Mouse (Mus musculus): ENCODE results near the gene H2-Q1. TPM values are rescaled to one million over a fixed set of nuclear protein-coding genes. Genes with fewer than 3 reads are reported as not detected.
A peak's percentile ranks its signal among the peaks of the same experiment; 100 is the strongest.

The H2-Q1 gene
- not detected in 2 replicates for polyA plus RNA-seq (2015; fragmentation: Nextera tagmentation; extraction: Ambion mirVana)

DNA sequence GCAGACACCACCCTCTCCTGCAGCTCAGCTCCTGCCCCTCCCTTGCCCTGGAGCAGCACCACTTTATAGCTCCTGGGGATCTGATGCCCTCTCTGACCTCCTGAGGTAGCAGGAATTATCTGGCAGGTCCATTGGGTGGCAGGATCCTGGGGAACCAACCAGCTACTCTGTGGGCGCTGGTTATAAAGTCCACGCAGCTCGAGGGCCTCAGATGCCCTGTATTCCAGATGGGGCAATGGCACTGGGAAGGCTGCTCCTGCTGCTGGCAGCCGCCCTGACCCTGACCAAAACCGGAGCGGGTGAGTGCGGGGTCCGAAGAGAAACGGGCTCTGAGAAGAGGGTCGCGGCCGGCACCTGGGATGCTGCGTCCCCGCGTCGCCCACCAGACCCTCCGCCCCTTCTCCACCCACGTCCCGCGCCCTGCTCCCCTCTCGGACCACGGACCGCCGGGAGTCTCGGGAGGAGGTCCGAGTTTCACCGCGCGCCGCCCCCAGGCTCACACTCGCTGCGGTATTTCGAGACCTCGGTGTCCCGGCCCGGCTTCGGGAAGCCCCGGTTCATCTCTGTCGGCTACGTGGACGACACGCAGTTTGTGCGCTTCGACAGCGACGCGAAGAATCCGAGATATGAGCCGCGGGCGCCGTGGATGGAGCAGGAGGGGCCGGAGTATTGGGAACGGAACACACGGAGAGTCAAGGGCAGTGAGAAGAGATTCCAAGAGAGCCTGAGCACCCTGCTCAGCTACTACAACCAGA lies at the start of gene H2-Q1:
H2-Q1 (plus strand) TSS at position 79 of the 755 bp plus-strand sequence.
- peak within 1 kb of the TSS; percentile 60 for H3K4me2 ChIP-seq (ENCODE audit: low read length)
- peak within 1 kb of the TSS; percentile 28 for H3K4me3 ChIP-seq (replicated peaks; ENCODE audit: low read depth, low read length)
- 0 out of 2 replicates have a peak within 1 kb of the TSS, but pooled peaks have one; percentile 8 for H3K9ac ChIP-seq (ENCODE audit: low read depth, low read length)
- H3K36me3 ChIP-seq (ENCODE audit: insufficient read depth, low read length): no peaks in the 10 kb centered on the region
- H3K9me3 ChIP-seq (replicated peaks; ENCODE audit: low read length): no peaks in the 10 kb centered on the region
- H3K27me3 ChIP-seq (ENCODE audit: insufficient read depth, low read length): peaks cover 12% of the 10 kb centered on the region
- no peak for TF ChIP-seq CTCF (IDR thresholded peaks at IDR 0.05; ENCODE audit: low read depth)
- ATAC-seq (replicated peaks; ENCODE audit: low FRiP score, low read depth): no peak
- DNase-seq (ENCODE audit: low spot score): no peak
- 1% methylated on average over 54 of the region's 55 CpGs for WGBS
- peaks cover 4% of the 10 kb centered on the region; the same call in 1 of the 2 replicates for H3K4me1 ChIP-seq (replicated peaks; ENCODE audit: insufficient read depth, low read length)
- no peak within 1 kb of the TSS for H3K27ac ChIP-seq

DNA sequence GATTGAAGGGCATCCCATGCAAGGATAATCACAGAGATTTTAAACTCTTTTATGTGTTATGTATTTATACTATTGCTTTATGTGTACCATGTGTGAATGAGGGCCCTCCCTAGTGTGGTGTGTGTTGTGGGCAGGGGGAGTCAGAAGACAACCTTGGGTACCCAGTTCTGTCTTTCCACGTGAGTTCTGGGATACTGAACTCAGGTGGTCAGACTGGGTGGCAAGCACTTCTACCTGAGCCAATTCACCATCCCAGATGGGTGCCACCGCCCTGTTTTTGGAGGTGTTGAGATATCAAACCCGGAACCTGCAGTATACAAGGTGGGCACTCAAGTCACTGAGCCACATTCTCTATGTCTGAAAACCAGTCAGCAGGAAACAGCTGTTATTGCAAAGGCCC lies 48.0 kb upstream of the H2-Q1 start:
- no peak overlapping the region for H3K9ac ChIP-seq (ENCODE audit: low read depth, low read length)
- no peak overlapping the region for H3K27ac ChIP-seq
- no peak overlapping the region for H3K4me2 ChIP-seq (ENCODE audit: low read length)
- no peak for DNase-seq (ENCODE audit: low spot score)
- H3K4me1 ChIP-seq (replicated peaks; ENCODE audit: insufficient read depth, low read length): no peaks in the 10 kb centered on the region
- 71% methylated on average over 3 of the region's 3 CpGs for WGBS
- TF ChIP-seq CTCF (IDR thresholded peaks at IDR 0.05; ENCODE audit: low read depth): no peak
- no peaks in the 10 kb centered on the region for H3K36me3 ChIP-seq (ENCODE audit: insufficient read depth, low read length)
- H3K4me3 ChIP-seq (replicated peaks; ENCODE audit: low read depth, low read length): no peak overlapping the region
- H3K9me3 ChIP-seq (replicated peaks; ENCODE audit: low read length): no peaks in the 10 kb centered on the region
- ATAC-seq (replicated peaks; ENCODE audit: low FRiP score, low read depth): no peak
- H3K27me3 ChIP-seq (ENCODE audit: insufficient read depth, low read length): no peaks in the 10 kb centered on the region; the same call in 1 of the 2 replicates

DNA sequence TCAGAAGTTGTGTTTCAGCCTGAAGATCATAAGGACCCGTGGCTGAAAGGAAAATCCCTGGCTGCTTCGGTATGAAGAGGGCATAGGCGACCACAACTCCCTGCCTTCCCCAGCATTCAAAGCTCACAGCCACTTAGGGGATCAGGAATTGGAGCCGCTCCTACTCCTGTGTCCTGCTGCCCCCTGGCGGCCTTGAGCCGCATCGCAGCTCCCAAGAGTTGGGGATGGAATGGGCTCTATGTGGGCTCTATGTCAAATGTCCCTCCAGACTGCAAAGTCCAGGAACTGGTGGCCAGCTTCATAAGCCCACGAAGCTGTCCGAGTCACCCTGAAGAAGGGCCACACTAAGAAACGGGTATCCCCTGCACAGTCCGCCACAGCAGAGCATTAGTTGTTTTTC lies 45.4 kb upstream of the H2-Q1 start:
- H3K36me3 ChIP-seq (ENCODE audit: insufficient read depth, low read length): no peaks in the 10 kb centered on the region
- H3K4me1 ChIP-seq (replicated peaks; ENCODE audit: insufficient read depth, low read length): no peaks in the 10 kb centered on the region
- H3K4me3 ChIP-seq (replicated peaks; ENCODE audit: low read depth, low read length): no peak overlapping the region
- H3K9me3 ChIP-seq (replicated peaks; ENCODE audit: low read length): no peaks in the 10 kb centered on the region
- WGBS: 5% methylated on average over 11 of the region's 11 CpGs
- no peak overlapping the region for H3K27ac ChIP-seq
- peak; percentile 72; the same call in 1 of the 2 replicates for ATAC-seq (replicated peaks; ENCODE audit: low FRiP score, low read depth)
- no peak overlapping the region for H3K4me2 ChIP-seq (ENCODE audit: low read length)
- TF ChIP-seq CTCF (IDR thresholded peaks at IDR 0.05; ENCODE audit: low read depth): peak; percentile 94
- no peak overlapping the region for H3K9ac ChIP-seq (ENCODE audit: low read depth, low read length)
- peak; percentile 88 for DNase-seq (ENCODE audit: low spot score)
- H3K27me3 ChIP-seq (ENCODE audit: insufficient read depth, low read length): no peaks in the 10 kb centered on the region; the same call in 1 of the 2 replicates

DNA sequence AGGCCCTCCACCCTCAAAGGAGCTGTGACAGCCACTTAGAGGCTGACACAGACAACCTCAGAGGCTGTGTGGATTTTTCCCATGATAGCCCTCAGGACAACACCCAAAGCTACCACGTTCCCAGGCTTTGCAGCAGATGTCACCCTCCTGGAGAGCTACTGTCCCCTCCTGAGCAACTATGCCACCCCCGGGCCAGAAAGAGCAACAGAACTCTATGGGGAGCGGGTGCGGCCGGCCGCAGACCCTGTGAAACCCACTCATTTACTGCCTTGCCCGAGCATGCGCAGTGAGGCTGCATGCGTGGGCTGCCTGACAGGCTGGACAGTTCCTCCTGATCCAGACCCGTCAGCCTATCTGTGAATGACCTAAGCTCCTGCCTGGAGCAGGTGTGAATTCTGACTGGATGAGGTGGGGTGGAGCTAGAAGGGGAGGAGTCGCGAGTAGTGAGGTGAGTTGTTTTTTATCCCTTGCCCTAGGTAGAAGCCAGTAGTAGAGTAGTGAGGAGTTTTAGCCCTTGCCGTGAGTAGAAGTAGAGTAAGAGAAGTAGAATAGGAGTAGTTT lies 43.8 kb upstream of the H2-Q1 start:
- Histone ChIP-seq H3K27ac (no peak overlapping the region), H3K4me2 (ENCODE audit: low read length) (no peak overlapping the region), H3K27me3 (ENCODE audit: insufficient read depth, low read length) (no peaks in the 10 kb centered on the region; the same call in 1 of the 2 replicates), H3K9ac (ENCODE audit: low read depth, low read length) (no peak overlapping the region), H3K36me3 (ENCODE audit: insufficient read depth, low read length) (no peaks in the 10 kb centered on the region), H3K9me3 (replicated peaks; ENCODE audit: low read length) (no peaks in the 10 kb centered on the region), H3K4me3 (replicated peaks; ENCODE audit: low read depth, low read length) (no peak overlapping the region), H3K4me1 (replicated peaks; ENCODE audit: insufficient read depth, low read length) (no peaks in the 10 kb centered on the region)
- TF ChIP-seq CTCF (IDR thresholded peaks at IDR 0.05; ENCODE audit: low read depth): no peak
- DNase-seq (ENCODE audit: low spot score) (no peak), ATAC-seq (replicated peaks; ENCODE audit: low FRiP score, low read depth) (no peak; the same call in 1 of the 2 replicates)
- WGBS: 16% methylated on average over 13 of the region's 13 CpGs

DNA sequence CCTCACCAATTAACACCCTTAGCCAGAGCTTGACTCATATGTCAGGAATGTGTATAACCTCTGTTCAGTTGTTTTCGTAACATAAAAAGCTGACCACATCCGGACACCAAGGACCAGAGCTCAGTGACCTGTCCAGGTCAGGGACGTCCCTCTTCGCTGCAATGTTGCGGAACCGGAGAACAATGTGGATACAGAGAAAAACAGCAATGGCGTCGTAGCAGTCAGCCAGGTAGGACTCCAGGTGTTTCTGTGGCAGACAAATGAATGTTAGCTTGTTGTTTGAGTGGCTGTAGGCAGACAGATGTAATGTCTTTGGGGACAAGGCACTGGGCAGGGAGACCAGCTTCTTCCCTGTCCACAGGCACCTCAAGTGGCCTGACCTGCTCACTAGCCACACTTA lies 42.2 kb upstream of the H2-Q1 start:
- Histone ChIP-seq H3K9ac (ENCODE audit: low read depth, low read length) (no peak overlapping the region), H3K36me3 (ENCODE audit: insufficient read depth, low read length) (no peaks in the 10 kb centered on the region), H3K4me3 (replicated peaks; ENCODE audit: low read depth, low read length) (no peak overlapping the region), H3K4me2 (ENCODE audit: low read length) (no peak overlapping the region), H3K4me1 (replicated peaks; ENCODE audit: insufficient read depth, low read length) (no peaks in the 10 kb centered on the region), H3K27ac (no peak overlapping the region), H3K27me3 (ENCODE audit: insufficient read depth, low read length) (no peaks in the 10 kb centered on the region; the same call in 1 of the 2 replicates), H3K9me3 (replicated peaks; ENCODE audit: low read length) (no peaks in the 10 kb centered on the region)
- no peak for DNase-seq (ENCODE audit: low spot score)
- WGBS: 65% methylated on average over 8 of the region's 8 CpGs
- ATAC-seq (replicated peaks; ENCODE audit: low FRiP score, low read depth): no peak
- TF ChIP-seq CTCF (IDR thresholded peaks at IDR 0.05; ENCODE audit: low read depth): no peak

DNA sequence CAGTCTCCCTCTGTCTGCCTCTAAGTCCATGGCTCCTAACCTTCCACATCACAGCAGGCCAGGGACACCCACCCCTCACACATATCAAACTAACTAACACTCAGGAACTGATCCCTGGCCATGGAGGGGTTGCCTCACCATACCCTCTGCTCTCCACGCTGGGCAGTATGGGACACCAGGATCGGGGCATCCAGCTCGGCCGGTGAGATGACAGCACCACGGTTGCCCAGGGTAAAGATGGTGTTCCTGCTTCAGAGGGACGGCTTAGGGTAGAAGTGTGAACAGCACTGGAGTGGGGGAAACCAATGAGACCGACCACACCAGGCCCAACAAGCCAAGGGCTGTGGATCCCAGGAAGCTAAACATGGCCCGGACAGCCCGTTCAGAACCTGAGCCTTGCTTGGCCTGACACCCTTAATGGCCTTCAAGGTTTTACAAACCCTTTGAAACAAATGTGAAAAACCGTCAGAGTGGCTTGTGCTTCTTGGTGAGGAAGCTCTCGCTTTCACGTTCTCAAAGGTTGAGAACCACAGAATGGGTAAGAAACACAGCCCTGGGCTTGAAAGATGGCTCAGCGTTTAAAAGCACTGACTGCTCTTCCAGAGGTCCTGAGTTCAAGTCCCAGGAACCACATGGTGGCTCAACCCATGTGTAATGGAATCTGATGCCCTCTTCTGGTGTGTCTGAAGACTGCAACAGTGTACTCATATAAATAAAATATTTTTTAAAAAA lies 41.1 kb upstream of the H2-Q1 start:
- no peak for ATAC-seq (replicated peaks; ENCODE audit: low FRiP score, low read depth)
- Histone ChIP-seq H3K36me3 (ENCODE audit: insufficient read depth, low read length) (no peaks in the 10 kb centered on the region), H3K4me3 (replicated peaks; ENCODE audit: low read depth, low read length) (no peak overlapping the region), H3K9ac (ENCODE audit: low read depth, low read length) (no peak overlapping the region), H3K27me3 (ENCODE audit: insufficient read depth, low read length) (no peaks in the 10 kb centered on the region; the same call in 1 of the 2 replicates), H3K27ac (no peak overlapping the region), H3K9me3 (replicated peaks; ENCODE audit: low read length) (no peaks in the 10 kb centered on the region), H3K4me2 (ENCODE audit: low read length) (no peak overlapping the region), H3K4me1 (replicated peaks; ENCODE audit: insufficient read depth, low read length) (no peaks in the 10 kb centered on the region)
- no peak for DNase-seq (ENCODE audit: low spot score)
- 88% methylated on average over 13 of the region's 13 CpGs for WGBS
- no peak for TF ChIP-seq CTCF (IDR thresholded peaks at IDR 0.05; ENCODE audit: low read depth)
